Mouse (Mus musculus) gastrocnemius, adult 18-20 months (tissue): ENCODE data around the gene Gla. TPM values are rescaled to one million over a fixed set of nuclear protein-coding genes. Genes with fewer than 3 reads are reported as not detected.

Experiments used
- total RNA-seq, 2 experiments: library from RNA; stranded (reverse); gene quantifications; 2 replicates each; pipeline ENCODE4 v1.2.3; 2021

The Gla gene
- total RNA-seq, 2 experiments from 2014 or later, result 2.0 to 2.2 TPM

Other genes starting within 250 kb of the Gla start
- 1 to 10 TPM; 3.0 to 3.1 TPM for gene Drp2, start 196.6 kb downstream of the Gla start, total RNA-seq
- gene Taf7l, start 124.6 kb downstream of the Gla start, total RNA-seq, result not detected
- gene Timm8a1, start 59.3 kb downstream of the Gla start, total RNA-seq, result 10 to 100 TPM; 10.1 to 12.5 TPM
- under 1 TPM; 0.23 to 0.43 TPM for gene Btk, start 17.6 kb downstream of the Gla start, total RNA-seq
- 100 to 1,000 TPM; 125 to 133 TPM for gene Rpl36a, start 15.5 kb downstream of the Gla start, total RNA-seq
- gene Hnrnph2, start 54 bp upstream of the Gla start, total RNA-seq, result 10 to 100 TPM; 45.6 to 53.7 TPM
- 1 to 10 TPM; 4.6 to 5.9 TPM for gene Armcx4, start 85.4 kb upstream of the Gla start, total RNA-seq
- gene Armcx1, start 116.8 kb upstream of the Gla start, total RNA-seq, result 1 to 10 TPM; 1.4 to 1.5 TPM
- 1 to 10 TPM in 1 of 2 experiments, under 1 TPM in 1; 0.94 to 1.8 TPM for gene Armcx6, start 150.3 kb upstream of the Gla start, total RNA-seq
- 10 to 100 TPM; 17.0 to 23.3 TPM for gene Armcx3, start 155.5 kb upstream of the Gla start, total RNA-seq
- 1 to 10 TPM; 1.5 to 2.7 TPM for gene Armcx2, start 208.1 kb upstream of the Gla start, total RNA-seq